Mouse (Mus musculus): ENCODE measurements at regions not wholly inside any gene's neighbourhood (a gene's known extent, or its start where the extent isn't known, plus 50 kb on each side); places are given as distances from the start of the nearest gene placed in this dataset.

- Histone ChIP-seq H3K4me1 (ENCODE audit: control insufficient read depth, insufficient read depth, low read length) (no peaks in the 10 kb centered on the region), H3K4me3 (ENCODE audit: insufficient read depth, low read depth, low read length) (no peak overlapping the region), H3K27ac (replicated peaks; ENCODE audit: insufficient read depth, low read depth, low read length) (no peak overlapping the region), H3K9ac (ENCODE audit: low read depth, low read length) (no peak overlapping the region), H3K36me3 (ENCODE audit: control insufficient read depth, insufficient read depth, low read length) (no peaks in the 10 kb centered on the region), H3K79me2 (ENCODE audit: control insufficient read depth, insufficient read depth, low read length) (no peaks in the 10 kb centered on the region), H3K27me3 (ENCODE audit: control insufficient read depth, insufficient read depth, low read length) (no peaks in the 10 kb centered on the region)
- WGBS: 33% methylated on average over 1 of the region's 1 CpGs
- no peak for TF ChIP-seq CTCF (IDR thresholded peaks at IDR 0.05; ENCODE audit: low read depth, low read length)
- no peak for TF ChIP-seq POLR2A (IDR thresholded peaks at IDR 0.05; ENCODE audit: extremely low read depth, insufficient read depth, low read length)
- peak; percentile 44 for DNase-seq (ENCODE audit: extremely low read depth, low read depth, low spot score)
These were observed 927.6 kb downstream of the Rab28 start for GRCm38 (mm10) chr5:40780363-40780762.

- no peak for DNase-seq (ENCODE audit: extremely low read depth, low read depth, low spot score)
- Histone ChIP-seq H3K27ac (replicated peaks; ENCODE audit: insufficient read depth, low read depth, low read length) (no peak overlapping the region), H3K79me2 (ENCODE audit: control insufficient read depth, insufficient read depth, low read length) (no peaks in the 10 kb centered on the region), H3K36me3 (ENCODE audit: control insufficient read depth, insufficient read depth, low read length) (no peaks in the 10 kb centered on the region), H3K4me3 (ENCODE audit: insufficient read depth, low read depth, low read length) (no peak overlapping the region), H3K4me1 (ENCODE audit: control insufficient read depth, insufficient read depth, low read length) (no peaks in the 10 kb centered on the region), H3K27me3 (ENCODE audit: control insufficient read depth, insufficient read depth, low read length) (no peaks in the 10 kb centered on the region), H3K9ac (ENCODE audit: low read depth, low read length) (no peak overlapping the region)
- TF ChIP-seq POLR2A (IDR thresholded peaks at IDR 0.05; ENCODE audit: extremely low read depth, insufficient read depth, low read length) (no peak), CTCF (IDR thresholded peaks at IDR 0.05; ENCODE audit: low read depth, low read length) (no peak)
- WGBS: 81% methylated on average over 1 of the region's 1 CpGs
These were observed 928.1 kb downstream of the Rab28 start for GRCm38 (mm10) chr5:40779902-40780301.

- WGBS: 80% methylated on average over 2 of the region's 2 CpGs
- no peak overlapping the region for H3K9ac ChIP-seq (ENCODE audit: low read depth, low read length)
- no peak for DNase-seq (ENCODE audit: extremely low read depth, low read depth, low spot score)
- no peaks in the 10 kb centered on the region for H3K27me3 ChIP-seq (ENCODE audit: control insufficient read depth, insufficient read depth, low read length)
- no peaks in the 10 kb centered on the region for H3K36me3 ChIP-seq (ENCODE audit: control insufficient read depth, insufficient read depth, low read length)
- no peaks in the 10 kb centered on the region for H3K4me1 ChIP-seq (ENCODE audit: control insufficient read depth, insufficient read depth, low read length)
- TF ChIP-seq POLR2A (IDR thresholded peaks at IDR 0.05; ENCODE audit: extremely low read depth, insufficient read depth, low read length) (no peak), CTCF (IDR thresholded peaks at IDR 0.05; ENCODE audit: low read depth, low read length) (no peak)
- H3K27ac ChIP-seq (replicated peaks; ENCODE audit: insufficient read depth, low read depth, low read length): no peak overlapping the region
- H3K79me2 ChIP-seq (ENCODE audit: control insufficient read depth, insufficient read depth, low read length): no peaks in the 10 kb centered on the region
- H3K4me3 ChIP-seq (ENCODE audit: insufficient read depth, low read depth, low read length): no peak overlapping the region
These were observed 932.1 kb downstream of the Rab28 start for GRCm38 (mm10) chr5:40775856-40776255.

GRCm38 (mm10) chr5:40760224-40760623 lies 947.7 kb downstream of the Rab28 start:
- no peaks in the 10 kb centered on the region for H3K27me3 ChIP-seq (ENCODE audit: control insufficient read depth, insufficient read depth, low read length)
- no peak overlapping the region for H3K27ac ChIP-seq (replicated peaks; ENCODE audit: insufficient read depth, low read depth, low read length)
- no peak overlapping the region for H3K4me3 ChIP-seq (ENCODE audit: insufficient read depth, low read depth, low read length)
- H3K79me2 ChIP-seq (ENCODE audit: control insufficient read depth, insufficient read depth, low read length): no peaks in the 10 kb centered on the region
- 71% methylated on average over 2 of the region's 2 CpGs for WGBS
- no peak overlapping the region for H3K9ac ChIP-seq (ENCODE audit: low read depth, low read length)
- DNase-seq (ENCODE audit: extremely low read depth, low read depth, low spot score): no peak
- H3K4me1 ChIP-seq (ENCODE audit: control insufficient read depth, insufficient read depth, low read length): no peaks in the 10 kb centered on the region
- TF ChIP-seq CTCF (IDR thresholded peaks at IDR 0.05; ENCODE audit: low read depth, low read length): no peak
- TF ChIP-seq POLR2A (IDR thresholded peaks at IDR 0.05; ENCODE audit: extremely low read depth, insufficient read depth, low read length): no peak
- H3K36me3 ChIP-seq (ENCODE audit: control insufficient read depth, insufficient read depth, low read length): no peaks in the 10 kb centered on the region

GRCm38 (mm10) chr5:40750044-40750443 lies 957.9 kb downstream of the Rab28 start:
- Histone ChIP-seq H3K27me3 (ENCODE audit: control insufficient read depth, insufficient read depth, low read length) (no peaks in the 10 kb centered on the region), H3K4me1 (ENCODE audit: control insufficient read depth, insufficient read depth, low read length) (no peaks in the 10 kb centered on the region), H3K4me3 (ENCODE audit: insufficient read depth, low read depth, low read length) (no peak overlapping the region), H3K9ac (ENCODE audit: low read depth, low read length) (no peak overlapping the region), H3K79me2 (ENCODE audit: control insufficient read depth, insufficient read depth, low read length) (no peaks in the 10 kb centered on the region), H3K36me3 (ENCODE audit: control insufficient read depth, insufficient read depth, low read length) (no peaks in the 10 kb centered on the region), H3K27ac (replicated peaks; ENCODE audit: insufficient read depth, low read depth, low read length) (no peak overlapping the region)
- WGBS: 32% methylated on average over 1 of the region's 1 CpGs
- DNase-seq (ENCODE audit: extremely low read depth, low read depth, low spot score): no peak
- TF ChIP-seq POLR2A (IDR thresholded peaks at IDR 0.05; ENCODE audit: extremely low read depth, insufficient read depth, low read length) (no peak), CTCF (IDR thresholded peaks at IDR 0.05; ENCODE audit: low read depth, low read length) (no peak)

- no peak overlapping the region for H3K4me3 ChIP-seq (ENCODE audit: insufficient read depth, low read depth, low read length)
- H3K4me1 ChIP-seq (ENCODE audit: control insufficient read depth, insufficient read depth, low read length): no peaks in the 10 kb centered on the region
- no peaks in the 10 kb centered on the region for H3K79me2 ChIP-seq (ENCODE audit: control insufficient read depth, insufficient read depth, low read length)
- TF ChIP-seq CTCF (IDR thresholded peaks at IDR 0.05; ENCODE audit: low read depth, low read length) (no peak), POLR2A (IDR thresholded peaks at IDR 0.05; ENCODE audit: extremely low read depth, insufficient read depth, low read length) (no peak)
- H3K27ac ChIP-seq (replicated peaks; ENCODE audit: insufficient read depth, low read depth, low read length): no peak overlapping the region
- no peak overlapping the region for H3K9ac ChIP-seq (ENCODE audit: low read depth, low read length)
- WGBS: 79% methylated on average over 7 of the region's 7 CpGs
- H3K36me3 ChIP-seq (ENCODE audit: control insufficient read depth, insufficient read depth, low read length): no peaks in the 10 kb centered on the region
- H3K27me3 ChIP-seq (ENCODE audit: control insufficient read depth, insufficient read depth, low read length): no peaks in the 10 kb centered on the region
- no peak for DNase-seq (ENCODE audit: extremely low read depth, low read depth, low spot score)
These were observed 972.3 kb downstream of the Rab28 start for GRCm38 (mm10) chr5:40735660-40736059.

Data from liver, adult 2 months (tissue).